Mouse (Mus musculus): Measurements from ENCODE around the gene Daam1. TPM values are rescaled to one million over a fixed set of nuclear protein-coding genes. Genes with fewer than 3 reads are reported as not detected.

Gene Daam1
- polyA plus RNA-seq, 1 experiment from 2014 or later: 16.9 TPM

GRCm38 (mm10) chr12:71999671-72000070 lies 168.8 kb downstream of the Daam1 start:
- Histone ChIP-seq H3K4me2 (replicated peaks) (no peak overlapping the region), H3K4me1 (no peaks in the 10 kb centered on the region), H3K27ac (replicated peaks) (no peak overlapping the region), H3K27me3 (no peaks in the 10 kb centered on the region), H3K36me3 (0 out of 2 replicates have a peak, but pooled peaks cover 5% of the 10 kb centered on the region), H3K9ac (replicated peaks) (no peak overlapping the region), H3K4me3 (no peak overlapping the region), H3K9me3 (no peaks in the 10 kb centered on the region)
- WGBS: 77% methylated on average over 2 of the region's 2 CpGs
- ATAC-seq (ENCODE audit: low FRiP score, low read depth): no peak

DNA sequence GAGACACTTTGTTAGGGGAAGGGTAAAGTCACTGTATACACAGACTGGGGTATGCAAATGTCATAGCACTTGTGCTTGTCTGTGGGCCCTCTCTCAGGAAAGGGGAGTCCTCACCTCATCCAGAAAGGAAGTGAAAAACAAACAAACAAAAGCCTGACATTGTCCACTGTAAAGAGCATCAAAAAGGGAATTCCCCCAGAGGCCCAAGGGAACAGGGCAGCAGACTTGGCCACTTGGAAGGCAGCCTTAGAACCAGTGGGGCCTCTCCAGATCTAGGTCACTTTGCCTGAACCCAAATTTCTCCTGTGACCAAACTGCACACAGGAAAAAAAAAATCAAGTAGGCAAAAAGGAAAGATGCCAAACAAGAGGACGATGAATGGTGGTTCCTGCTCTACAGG lies 170.9 kb downstream of the Daam1 start:
- Histone ChIP-seq H3K4me3 (no peak overlapping the region), H3K4me1 (no peaks in the 10 kb centered on the region), H3K27me3 (no peaks in the 10 kb centered on the region), H3K36me3 (no peaks in the 10 kb centered on the region), H3K27ac (replicated peaks) (no peak overlapping the region), H3K9me3 (no peaks in the 10 kb centered on the region), H3K9ac (replicated peaks) (no peak overlapping the region), H3K4me2 (replicated peaks) (no peak overlapping the region)
- 91% methylated on average over 1 of the region's 1 CpGs for WGBS
- no peak for ATAC-seq (ENCODE audit: low FRiP score, low read depth)

- ATAC-seq (ENCODE audit: low FRiP score, low read depth): no peak
- no peaks in the 10 kb centered on the region for H3K9me3 ChIP-seq
- H3K9ac ChIP-seq (replicated peaks): no peak overlapping the region
- H3K4me3 ChIP-seq: no peak overlapping the region
- no peaks in the 10 kb centered on the region for H3K36me3 ChIP-seq
- H3K4me1 ChIP-seq: no peaks in the 10 kb centered on the region
- no peaks in the 10 kb centered on the region for H3K27me3 ChIP-seq
- no peak overlapping the region for H3K4me2 ChIP-seq (replicated peaks)
- no peak overlapping the region for H3K27ac ChIP-seq (replicated peaks)
- 95% methylated on average over 3 of the region's 3 CpGs for WGBS
These were observed 174.4 kb downstream of the Daam1 start for GRCm38 (mm10) chr12:72005307-72005706.

GRCm38 (mm10) chr12:72007656-72008055 lies 176.8 kb downstream of the Daam1 start:
- H3K36me3 ChIP-seq: no peaks in the 10 kb centered on the region
- no peaks in the 10 kb centered on the region for H3K27me3 ChIP-seq
- no peak overlapping the region for H3K4me3 ChIP-seq
- 84% methylated on average over 3 of the region's 3 CpGs for WGBS
- H3K9me3 ChIP-seq: no peaks in the 10 kb centered on the region
- H3K4me2 ChIP-seq (replicated peaks): no peak overlapping the region
- no peak overlapping the region for H3K27ac ChIP-seq (replicated peaks)
- H3K9ac ChIP-seq (replicated peaks): no peak overlapping the region
- ATAC-seq (ENCODE audit: low FRiP score, low read depth): no peak
- H3K4me1 ChIP-seq: no peaks in the 10 kb centered on the region

DNA sequence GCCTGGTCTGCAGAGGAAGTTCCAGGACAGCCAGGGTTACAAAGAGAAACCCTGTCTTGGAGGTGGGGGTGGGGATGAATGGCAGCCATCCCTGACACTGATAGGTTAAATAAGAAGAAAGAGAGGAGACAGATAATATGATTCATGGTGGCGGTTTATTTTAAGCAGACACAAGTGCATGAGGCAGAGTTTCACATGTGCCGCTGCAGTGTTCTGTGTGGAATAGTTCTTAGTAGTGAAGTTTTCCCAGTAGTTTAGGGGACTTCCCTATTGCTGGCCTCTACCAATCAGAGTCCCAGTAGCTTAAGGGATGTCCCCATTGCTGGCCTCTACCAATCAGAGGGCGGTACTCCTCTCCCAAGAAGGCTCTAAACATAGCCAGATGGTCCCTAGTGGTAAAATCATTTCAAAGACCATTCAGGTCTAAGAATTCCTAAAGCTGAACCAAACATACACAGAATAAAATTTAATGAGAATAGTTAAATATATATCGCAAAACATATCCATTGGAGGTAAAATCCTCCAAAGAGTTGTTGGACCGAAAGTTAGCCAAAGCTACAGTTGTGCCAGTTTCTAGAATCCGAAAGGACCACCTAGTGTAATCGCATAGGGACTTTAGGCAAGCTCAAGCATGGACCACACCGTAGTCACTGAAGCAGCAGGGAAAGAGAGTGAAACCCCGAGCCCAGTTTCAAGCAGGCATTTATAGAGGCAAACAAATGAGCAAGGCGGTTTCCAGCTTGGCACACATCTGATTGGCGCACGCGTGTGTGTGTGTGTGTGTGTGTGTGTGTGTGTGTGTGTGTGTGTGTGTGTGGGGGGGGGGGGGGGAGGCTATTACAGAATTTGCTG lies 178.4 kb downstream of the Daam1 start:
- Histone ChIP-seq H3K27ac (replicated peaks) (no peak overlapping the region), H3K4me1 (no peaks in the 10 kb centered on the region), H3K4me2 (replicated peaks) (no peak overlapping the region), H3K9me3 (no peaks in the 10 kb centered on the region), H3K9ac (replicated peaks) (no peak overlapping the region), H3K27me3 (no peaks in the 10 kb centered on the region), H3K4me3 (no peak overlapping the region), H3K36me3 (no peaks in the 10 kb centered on the region)
- 96% methylated on average over 13 of the region's 13 CpGs for WGBS
- no peak for ATAC-seq (ENCODE audit: low FRiP score, low read depth)

GRCm38 (mm10) chr12:72011404-72011803 lies 180.5 kb downstream of the Daam1 start:
- Histone ChIP-seq H3K27ac (replicated peaks) (no peak overlapping the region), H3K27me3 (no peaks in the 10 kb centered on the region), H3K4me1 (no peaks in the 10 kb centered on the region), H3K4me3 (no peak overlapping the region), H3K36me3 (no peaks in the 10 kb centered on the region), H3K9ac (replicated peaks) (no peak overlapping the region), H3K4me2 (replicated peaks) (no peak overlapping the region), H3K9me3 (no peaks in the 10 kb centered on the region)
- no peak for ATAC-seq (ENCODE audit: low FRiP score, low read depth)
- WGBS: 97% methylated on average over 3 of the region's 3 CpGs

DNA sequence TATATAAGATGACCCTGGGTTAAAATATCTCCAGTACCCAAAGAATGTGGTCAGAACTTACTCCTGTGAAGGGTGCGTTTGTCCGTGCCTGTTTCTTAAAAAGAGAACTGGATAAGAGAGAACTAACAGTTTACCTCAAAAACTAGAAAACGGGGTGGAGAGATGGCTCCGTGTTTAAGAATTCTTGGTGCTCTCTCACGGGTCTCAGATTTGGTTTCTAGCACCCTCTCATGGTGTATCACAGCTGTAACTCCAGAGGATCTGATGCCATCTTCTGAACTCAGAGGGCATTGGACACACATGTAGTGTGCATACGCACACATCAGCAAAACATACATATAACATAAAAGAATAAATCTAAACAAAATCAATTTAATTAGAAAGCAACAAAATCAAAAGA lies 181.2 kb downstream of the Daam1 start:
- no peaks in the 10 kb centered on the region for H3K9me3 ChIP-seq
- no peaks in the 10 kb centered on the region for H3K36me3 ChIP-seq
- no peak overlapping the region for H3K4me3 ChIP-seq
- no peak overlapping the region for H3K27ac ChIP-seq (replicated peaks)
- H3K27me3 ChIP-seq: no peaks in the 10 kb centered on the region
- WGBS: 89% methylated on average over 6 of the region's 6 CpGs
- no peak for ATAC-seq (ENCODE audit: low FRiP score, low read depth)
- no peak overlapping the region for H3K9ac ChIP-seq (replicated peaks)
- no peak overlapping the region for H3K4me2 ChIP-seq (replicated peaks)
- H3K4me1 ChIP-seq: no peaks in the 10 kb centered on the region

GRCm38 (mm10) chr12:72013711-72014354 lies 183.0 kb downstream of the Daam1 start:
- no peak overlapping the region for H3K4me2 ChIP-seq (replicated peaks)
- WGBS: 88% methylated on average over 13 of the region's 13 CpGs
- no peaks in the 10 kb centered on the region for H3K36me3 ChIP-seq
- no peaks in the 10 kb centered on the region for H3K4me1 ChIP-seq
- no peak overlapping the region for H3K4me3 ChIP-seq
- H3K9me3 ChIP-seq: no peaks in the 10 kb centered on the region
- H3K9ac ChIP-seq (replicated peaks): no peak overlapping the region
- H3K27ac ChIP-seq (replicated peaks): no peak overlapping the region
- H3K27me3 ChIP-seq: no peaks in the 10 kb centered on the region
- no peak for ATAC-seq (ENCODE audit: low FRiP score, low read depth)

- H3K9me3 ChIP-seq: no peaks in the 10 kb centered on the region
- 75% methylated on average over 10 of the region's 10 CpGs for WGBS
- H3K27me3 ChIP-seq: no peaks in the 10 kb centered on the region
- H3K9ac ChIP-seq (replicated peaks): no peak overlapping the region
- H3K4me2 ChIP-seq (replicated peaks): no peak overlapping the region
- no peak overlapping the region for H3K4me3 ChIP-seq
- no peaks in the 10 kb centered on the region for H3K36me3 ChIP-seq
- no peaks in the 10 kb centered on the region for H3K4me1 ChIP-seq
- ATAC-seq (ENCODE audit: low FRiP score, low read depth): no peak
- H3K27ac ChIP-seq (replicated peaks): no peak overlapping the region
These were observed 183.5 kb downstream of the Daam1 start for GRCm38 (mm10) chr12:72014355-72014776.

DNA sequence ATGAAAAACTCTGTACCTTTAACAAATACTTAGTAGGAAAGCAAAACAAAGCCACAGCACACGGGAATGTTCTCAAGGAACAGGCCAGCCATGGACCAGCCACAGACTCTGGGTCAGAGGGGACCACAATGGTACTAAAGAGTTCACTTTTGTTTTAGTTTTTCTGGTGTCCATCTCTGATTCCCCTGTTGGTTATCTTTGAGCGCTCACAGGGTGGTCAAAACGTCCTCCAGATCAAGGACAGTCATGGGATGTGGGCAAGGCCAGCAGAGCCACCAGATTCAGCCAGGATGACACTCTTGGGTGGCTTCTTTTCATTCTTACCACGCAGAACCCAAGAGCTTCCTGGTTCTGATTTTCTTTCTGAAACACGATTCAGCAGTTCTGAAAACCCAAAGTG lies 184.4 kb downstream of the Daam1 start:
- H3K4me3 ChIP-seq: no peak overlapping the region
- H3K4me1 ChIP-seq: no peaks in the 10 kb centered on the region
- no peak overlapping the region for H3K9ac ChIP-seq (replicated peaks)
- H3K36me3 ChIP-seq: no peaks in the 10 kb centered on the region
- H3K27me3 ChIP-seq: no peaks in the 10 kb centered on the region
- no peak overlapping the region for H3K4me2 ChIP-seq (replicated peaks)
- 75% methylated on average over 5 of the region's 5 CpGs for WGBS
- no peak overlapping the region for H3K27ac ChIP-seq (replicated peaks)
- no peaks in the 10 kb centered on the region for H3K9me3 ChIP-seq
- no peak for ATAC-seq (ENCODE audit: low FRiP score, low read depth)

DNA sequence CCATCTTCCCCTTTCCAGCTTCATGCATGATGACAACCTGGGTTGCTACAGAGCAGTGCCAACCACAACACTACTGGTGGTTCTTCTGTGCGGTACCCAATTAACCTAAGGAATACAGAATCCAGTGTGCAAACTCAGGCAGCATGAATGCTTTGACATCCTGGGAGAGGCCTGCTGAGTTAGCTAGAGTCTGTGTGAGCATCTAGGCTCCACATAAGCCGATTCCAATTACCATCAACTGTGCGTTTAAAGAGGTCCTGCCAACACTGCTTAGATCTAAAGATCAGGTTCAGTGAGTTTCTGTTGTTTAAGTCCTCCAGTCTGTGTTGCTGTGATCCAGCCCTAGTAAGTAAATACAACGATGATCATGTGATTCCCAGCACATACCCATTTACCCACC lies 189.4 kb downstream of the Daam1 start:
- Histone ChIP-seq H3K4me1 (no peaks in the 10 kb centered on the region), H3K36me3 (no peaks in the 10 kb centered on the region), H3K4me3 (no peak overlapping the region), H3K27ac (replicated peaks) (no peak overlapping the region), H3K9ac (replicated peaks) (no peak overlapping the region), H3K9me3 (no peaks in the 10 kb centered on the region), H3K27me3 (no peaks in the 10 kb centered on the region), H3K4me2 (replicated peaks) (no peak overlapping the region)
- ATAC-seq (ENCODE audit: low FRiP score, low read depth): no peak
- 79% methylated on average over 4 of the region's 4 CpGs for WGBS

GRCm38 (mm10) chr12:72021543-72021942 lies 190.7 kb downstream of the Daam1 start:
- ATAC-seq (ENCODE audit: low FRiP score, low read depth): no peak
- H3K9ac ChIP-seq (replicated peaks): no peak overlapping the region
- no peak overlapping the region for H3K4me3 ChIP-seq
- H3K9me3 ChIP-seq: no peaks in the 10 kb centered on the region
- no peaks in the 10 kb centered on the region for H3K4me1 ChIP-seq
- no peaks in the 10 kb centered on the region for H3K27me3 ChIP-seq
- no peak overlapping the region for H3K4me2 ChIP-seq (replicated peaks)
- 87% methylated on average over 5 of the region's 5 CpGs for WGBS
- no peaks in the 10 kb centered on the region for H3K36me3 ChIP-seq
- no peak overlapping the region for H3K27ac ChIP-seq (replicated peaks)

Measured in midbrain, embryonic 12.5 days (tissue).